Mouse (Mus musculus) embryonic facial prominence, embryonic 11.5 days (tissue): Measurements from ENCODE around the gene Sox6. TPM values are rescaled to one million over a fixed set of nuclear protein-coding genes. Genes with fewer than 3 reads are reported as not detected.

Experiments
- ATAC-seq: fragments of 200-750 bp; cut with Nextera tagmentation; replicated peaks from 2 replicates; pipeline ENCODE4 v1.8.0; 2017; ENCODE audit warnings: low read depth; ENCODE audit not compliant: insufficient number of reproducible peaks, low FRiP score, low TSS enrichment
- DNase-seq: peaks from one replicate; pipeline ENCODE4 v3.0.0-alpha.2; 2015; ENCODE audit warnings: low spot score
- H3K27ac ChIP-seq: fragments of 300-500 bp; sonication (generic); replicated peaks from 2 replicates; pipeline ENCODE4 v1.5.1; 2014; ENCODE audit warnings: mild to moderate bottlenecking, low read depth, low read length, control low read depth
- H3K27me3 ChIP-seq: fragments of 300-500 bp; sonication (generic); 2 replicates; pipeline ENCODE4 v1.6.1; 2014; ENCODE audit warnings: mild to moderate bottlenecking, low read length, moderate library complexity, mixed read lengths; ENCODE audit not compliant: control insufficient read depth, insufficient read depth
- H3K36me3 ChIP-seq: fragments of 300-500 bp; sonication (generic); replicated peaks from 2 replicates; pipeline ENCODE4 v1.6.1; 2014; ENCODE audit warnings: low read depth, mild to moderate bottlenecking, low read length, moderate library complexity, mixed read lengths; ENCODE audit not compliant: control insufficient read depth, insufficient read depth
- H3K4me1 ChIP-seq: fragments of 300-500 bp; sonication (generic); 2 replicates; pipeline ENCODE4 v1.6.1; 2014; ENCODE audit warnings: low read length, mixed read lengths; ENCODE audit not compliant: control insufficient read depth, insufficient read depth
- H3K4me2 ChIP-seq: fragments of 300-500 bp; sonication (generic); 2 replicates; pipeline ENCODE4 v1.6.1; 2014; ENCODE audit warnings: low read depth, mild to moderate bottlenecking, control low read depth, low read length, moderate library complexity
- H3K4me3 ChIP-seq: fragments of 300-500 bp; sonication (generic); 2 replicates; pipeline ENCODE4 v1.5.1; 2014; ENCODE audit warnings: low read depth, low read length, control low read depth
- H3K9ac ChIP-seq: fragments of 300-500 bp; sonication (generic); replicated peaks from 2 replicates; pipeline ENCODE4 v1.6.1; 2014; ENCODE audit warnings: mild to moderate bottlenecking, control low read depth, low read length
- H3K9me3 ChIP-seq: fragments of 300-500 bp; sonication (generic); replicated peaks from 2 replicates; pipeline ENCODE4 v1.6.1; 2016; ENCODE audit warnings: mild to moderate bottlenecking, low read length, inconsistent platforms, mixed read lengths; ENCODE audit not compliant: control insufficient read depth
- WGBS: fragments of 180-500 bp; shearing (Covaris S2); extraction: QIAGEN DNeasy Blood & Tissue Kit; methylation state at CpG from one replicate; pipeline ENCODE4 v1.1.7; 2014; 5-methylcytosine and 5-hydroxymethylcytosine counted together
- polyA plus RNA-seq: library from polyadenylated mRNA; unstranded; fragments of >200 nt; fragmentation: Nextera tagmentation; extraction: Ambion mirVana; gene quantifications from 2 replicates; pipeline ENCODE4 v1.2.1, GENCODE M21; 2014

The Sox6 gene
- polyA plus RNA-seq, 1 experiment from 2014 or later: 29.2 TPM

GRCm38 (mm10) chr7:115472850-115473249 lies 565.7 kb downstream of the Sox6 start:
- no peak overlapping the region for H3K9ac ChIP-seq
- H3K4me3 ChIP-seq: no peak overlapping the region
- no peak overlapping the region for H3K27ac ChIP-seq
- no peaks in the 10 kb centered on the region for H3K9me3 ChIP-seq
- H3K4me2 ChIP-seq: no peak overlapping the region
- no peak for ATAC-seq
- no peaks in the 10 kb centered on the region for H3K4me1 ChIP-seq
- no peak for DNase-seq
- 80% methylated on average over 3 of the region's 3 CpGs for WGBS
- no peaks in the 10 kb centered on the region for H3K36me3 ChIP-seq
- no peaks in the 10 kb centered on the region for H3K27me3 ChIP-seq

GRCm38 (mm10) chr7:115471521-115471920 lies 567.1 kb downstream of the Sox6 start:
- H3K27ac ChIP-seq: no peak overlapping the region
- H3K36me3 ChIP-seq: no peaks in the 10 kb centered on the region
- no peak overlapping the region for H3K9ac ChIP-seq
- no peak for ATAC-seq
- DNase-seq: no peak
- no peaks in the 10 kb centered on the region for H3K9me3 ChIP-seq
- H3K4me1 ChIP-seq: no peaks in the 10 kb centered on the region
- H3K27me3 ChIP-seq: no peaks in the 10 kb centered on the region
- 59% methylated on average over 3 of the region's 3 CpGs for WGBS
- no peak overlapping the region for H3K4me2 ChIP-seq
- no peak overlapping the region for H3K4me3 ChIP-seq

- Histone ChIP-seq H3K4me2 (no peak overlapping the region), H3K4me1 (no peaks in the 10 kb centered on the region), H3K9me3 (no peaks in the 10 kb centered on the region; the same call in 1 of the 2 replicates), H3K9ac (no peak overlapping the region), H3K4me3 (no peak overlapping the region), H3K27me3 (no peaks in the 10 kb centered on the region), H3K36me3 (no peaks in the 10 kb centered on the region), H3K27ac (no peak overlapping the region)
- DNase-seq: no peak
- 78% methylated on average over 6 of the region's 6 CpGs for WGBS
- no peak for ATAC-seq
Observed at GRCm38 (mm10) chr7:115466811-115467210, 571.8 kb downstream of the Sox6 start.

- Histone ChIP-seq H3K4me2 (no peak overlapping the region), H3K9me3 (no peaks in the 10 kb centered on the region; the same call in 1 of the 2 replicates), H3K4me3 (no peak overlapping the region), H3K9ac (no peak overlapping the region), H3K27ac (no peak overlapping the region), H3K4me1 (no peaks in the 10 kb centered on the region), H3K36me3 (no peaks in the 10 kb centered on the region), H3K27me3 (no peaks in the 10 kb centered on the region)
- 88% methylated on average over 2 of the region's 2 CpGs for WGBS
- DNase-seq (no peak), ATAC-seq (no peak)
Observed at GRCm38 (mm10) chr7:115463367-115463766, 575.2 kb downstream of the Sox6 start.

- 54% methylated on average over 4 of the region's 4 CpGs for WGBS
- no peak overlapping the region for H3K4me3 ChIP-seq
- no peak for ATAC-seq
- no peaks in the 10 kb centered on the region for H3K36me3 ChIP-seq
- H3K9me3 ChIP-seq: no peaks in the 10 kb centered on the region; the same call in 1 of the 2 replicates
- H3K4me1 ChIP-seq: no peaks in the 10 kb centered on the region
- H3K9ac ChIP-seq: no peak overlapping the region
- H3K4me2 ChIP-seq: no peak overlapping the region
- H3K27ac ChIP-seq: no peak overlapping the region
- no peaks in the 10 kb centered on the region for H3K27me3 ChIP-seq
- DNase-seq: no peak
Observed at GRCm38 (mm10) chr7:115462276-115462675, 576.3 kb downstream of the Sox6 start.

- no peaks in the 10 kb centered on the region for H3K36me3 ChIP-seq
- no peak overlapping the region for H3K4me3 ChIP-seq
- H3K27me3 ChIP-seq: no peaks in the 10 kb centered on the region
- ATAC-seq (no peak), DNase-seq (no peak)
- no peak overlapping the region for H3K9ac ChIP-seq
- WGBS: 83% methylated on average over 5 of the region's 5 CpGs
- no peak overlapping the region for H3K27ac ChIP-seq
- H3K4me1 ChIP-seq: no peaks in the 10 kb centered on the region; the same call in 1 of the 2 replicates
- H3K9me3 ChIP-seq: no peaks in the 10 kb centered on the region
- H3K4me2 ChIP-seq: no peak overlapping the region
Observed at GRCm38 (mm10) chr7:115454988-115455387, 583.6 kb downstream of the Sox6 start.

GRCm38 (mm10) chr7:115453713-115454073 lies 584.9 kb downstream of the Sox6 start:
- ATAC-seq (peak; percentile 64), DNase-seq (no peak)
- H3K27me3 ChIP-seq: no peaks in the 10 kb centered on the region
- no peak overlapping the region for H3K27ac ChIP-seq
- H3K9ac ChIP-seq: no peak overlapping the region
- no peaks in the 10 kb centered on the region; the same call in 1 of the 2 replicates for H3K4me1 ChIP-seq
- H3K9me3 ChIP-seq: no peaks in the 10 kb centered on the region
- H3K4me3 ChIP-seq: no peak overlapping the region
- H3K4me2 ChIP-seq: no peak overlapping the region
- no peaks in the 10 kb centered on the region for H3K36me3 ChIP-seq
- 36% methylated on average over 7 of the region's 7 CpGs for WGBS

- H3K36me3 ChIP-seq: no peaks in the 10 kb centered on the region
- H3K9ac ChIP-seq: no peak overlapping the region
- H3K4me1 ChIP-seq: no peaks in the 10 kb centered on the region; the same call in 1 of the 2 replicates
- H3K4me3 ChIP-seq: no peak overlapping the region
- no peak overlapping the region for H3K27ac ChIP-seq
- no peaks in the 10 kb centered on the region for H3K27me3 ChIP-seq
- 12% methylated on average over 21 of the region's 21 CpGs for WGBS
- no peaks in the 10 kb centered on the region for H3K9me3 ChIP-seq
- ATAC-seq (peak; percentile 93), DNase-seq (peak; percentile 93)
- H3K4me2 ChIP-seq: peak overlapping the region; percentile 2; the same call in 1 of the 2 replicates
Observed at GRCm38 (mm10) chr7:115453042-115453712, 585.4 kb downstream of the Sox6 start.
